Mouse (Mus musculus) adrenal gland (tissue): ENCODE measurements around the gene Hnrnpl.

ENCODE experiments used
- intact Hi-C: fragments of 180-260 bp; cut with DNase I; formaldehyde crosslinking; loops from one replicate; pipeline ENCODE4 v1.15.1; 2025

The Hnrnpl gene

GRCm38 (mm10) chr7:28811640-28812275 is 3.4 kb downstream of the Hnrnpl start:
- intact Hi-C loops = no loop called here

GRCm38 (mm10) chr7:28812436-28812835 is 4.1 kb downstream of the Hnrnpl start:
- intact Hi-C loops = no loop called here

- intact Hi-C loops = no loop called here
Measured at GRCm38 (mm10) chr7:28812949-28813348, 4.6 kb downstream of the Hnrnpl start.

DNA sequence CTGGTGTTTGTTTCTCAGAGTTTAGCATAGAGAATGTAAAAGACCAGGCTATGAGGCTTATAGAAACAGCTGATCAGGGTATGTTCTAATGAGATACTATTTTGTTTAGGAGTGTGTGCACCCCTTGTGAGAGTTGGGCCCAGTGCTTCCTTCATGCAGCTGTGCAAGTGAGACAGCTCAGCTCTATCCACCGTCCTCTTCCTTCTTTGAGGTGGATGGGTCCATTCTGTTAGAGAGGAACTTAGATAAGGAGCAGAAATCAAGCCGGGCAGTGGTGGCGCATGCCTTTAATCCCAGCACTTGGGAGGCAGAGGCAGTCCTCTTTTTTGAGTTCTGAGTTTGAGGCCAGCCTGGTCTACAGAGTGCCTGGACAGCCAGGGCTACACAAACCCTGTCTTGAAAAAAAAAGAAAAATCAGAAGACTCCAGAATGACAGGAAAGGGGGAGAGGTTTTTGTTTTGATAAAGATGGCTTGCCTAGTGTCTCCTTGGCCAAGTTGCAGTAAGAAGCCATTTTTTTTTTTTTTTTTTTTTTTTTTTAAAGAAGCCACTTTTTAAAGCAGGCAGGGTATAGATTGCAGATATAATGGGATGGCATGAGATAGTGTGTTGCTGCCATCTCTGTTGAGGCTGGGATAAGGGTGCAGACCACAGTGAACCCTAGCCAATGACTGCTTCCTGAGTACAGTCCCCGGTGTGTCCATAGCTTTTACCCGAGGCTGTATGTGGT is 6.1 kb downstream of the Hnrnpl start:
- intact Hi-C loops = no loop called here

DNA sequence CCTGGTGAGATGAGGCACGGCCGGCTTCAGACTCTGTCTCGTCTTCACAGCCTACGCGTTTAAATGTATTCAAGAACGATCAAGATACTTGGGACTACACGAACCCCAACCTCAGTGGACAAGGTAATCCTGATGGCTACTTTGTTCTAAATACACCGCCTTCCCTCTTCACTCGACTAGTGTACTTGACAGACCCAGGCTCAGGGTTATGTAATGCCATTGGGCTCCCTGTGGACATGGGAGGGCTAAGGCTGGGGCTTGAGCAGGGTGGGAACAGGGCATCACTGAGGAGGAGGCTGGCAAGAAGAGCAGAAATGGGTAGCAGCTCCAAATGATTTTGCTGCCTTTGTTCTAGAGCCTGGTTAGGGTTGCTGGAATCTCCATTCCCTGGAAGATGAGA is 6.9 kb downstream of the Hnrnpl start:
- intact Hi-C loops = no loop called here

GRCm38 (mm10) chr7:28816201-28816600 is 7.9 kb downstream of the Hnrnpl start:
- intact Hi-C loops = no loop called here

DNA sequence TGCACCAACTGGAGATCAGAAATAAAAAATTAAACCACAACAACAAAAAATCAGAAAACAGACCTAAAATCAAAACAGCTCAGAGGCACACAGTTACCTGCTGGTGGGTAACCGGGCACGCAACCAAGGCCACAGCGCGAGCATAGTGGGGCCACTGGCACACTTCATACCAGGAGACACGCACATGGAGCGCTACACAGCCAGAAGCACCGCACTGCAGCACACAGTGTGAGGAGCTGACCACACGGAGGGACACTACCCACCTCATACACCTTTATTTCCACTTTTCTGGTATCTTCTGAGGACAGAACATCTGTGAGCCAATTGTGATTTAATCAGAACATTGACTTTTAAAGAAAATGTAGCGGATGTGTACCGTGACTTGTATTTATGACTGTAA is 8.6 kb downstream of the Hnrnpl start:
- intact Hi-C loops = no loop called here

- intact Hi-C loops = no loop called here
Measured at GRCm38 (mm10) chr7:28817524-28817923, 9.2 kb downstream of the Hnrnpl start.

- intact Hi-C loops = no loop called here
Measured at GRCm38 (mm10) chr7:28817957-28818356, 9.6 kb downstream of the Hnrnpl start.

GRCm38 (mm10) chr7:28818436-28818835 is 10.1 kb downstream of the Hnrnpl start:
- intact Hi-C loops = no loop called here

DNA sequence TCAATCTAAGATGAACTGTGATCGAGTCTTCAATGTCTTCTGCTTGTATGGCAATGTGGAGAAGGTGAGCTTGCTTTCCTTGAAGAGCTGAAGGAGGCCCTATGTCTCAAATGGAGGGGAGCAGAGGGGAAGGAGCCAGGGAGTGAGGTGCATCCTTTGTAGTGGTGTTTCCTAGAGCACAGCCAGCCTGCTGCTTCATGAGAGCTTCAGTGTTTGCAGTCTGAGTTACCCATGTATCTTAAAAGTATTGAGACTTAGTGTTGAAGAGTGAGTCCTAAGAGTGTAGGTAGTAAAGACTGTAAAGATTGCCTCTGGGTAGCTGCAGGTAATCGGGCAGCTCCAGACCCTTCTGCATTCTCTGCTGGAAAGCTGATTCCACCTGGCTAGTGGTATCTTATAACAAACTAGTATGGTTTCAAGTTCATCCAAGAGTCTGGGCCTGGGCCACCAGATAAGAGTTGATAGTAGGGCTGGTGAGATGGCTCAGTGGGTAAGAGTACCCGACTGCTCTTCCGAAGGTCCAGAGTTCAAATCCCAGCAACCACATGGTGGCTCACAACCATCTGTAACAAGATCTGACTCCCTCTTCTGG is 10.6 kb downstream of the Hnrnpl start:
- intact Hi-C loops = no loop called here

GRCm38 (mm10) chr7:28819571-28819970 is 11.2 kb downstream of the Hnrnpl start:
- intact Hi-C loops = no loop called here

DNA sequence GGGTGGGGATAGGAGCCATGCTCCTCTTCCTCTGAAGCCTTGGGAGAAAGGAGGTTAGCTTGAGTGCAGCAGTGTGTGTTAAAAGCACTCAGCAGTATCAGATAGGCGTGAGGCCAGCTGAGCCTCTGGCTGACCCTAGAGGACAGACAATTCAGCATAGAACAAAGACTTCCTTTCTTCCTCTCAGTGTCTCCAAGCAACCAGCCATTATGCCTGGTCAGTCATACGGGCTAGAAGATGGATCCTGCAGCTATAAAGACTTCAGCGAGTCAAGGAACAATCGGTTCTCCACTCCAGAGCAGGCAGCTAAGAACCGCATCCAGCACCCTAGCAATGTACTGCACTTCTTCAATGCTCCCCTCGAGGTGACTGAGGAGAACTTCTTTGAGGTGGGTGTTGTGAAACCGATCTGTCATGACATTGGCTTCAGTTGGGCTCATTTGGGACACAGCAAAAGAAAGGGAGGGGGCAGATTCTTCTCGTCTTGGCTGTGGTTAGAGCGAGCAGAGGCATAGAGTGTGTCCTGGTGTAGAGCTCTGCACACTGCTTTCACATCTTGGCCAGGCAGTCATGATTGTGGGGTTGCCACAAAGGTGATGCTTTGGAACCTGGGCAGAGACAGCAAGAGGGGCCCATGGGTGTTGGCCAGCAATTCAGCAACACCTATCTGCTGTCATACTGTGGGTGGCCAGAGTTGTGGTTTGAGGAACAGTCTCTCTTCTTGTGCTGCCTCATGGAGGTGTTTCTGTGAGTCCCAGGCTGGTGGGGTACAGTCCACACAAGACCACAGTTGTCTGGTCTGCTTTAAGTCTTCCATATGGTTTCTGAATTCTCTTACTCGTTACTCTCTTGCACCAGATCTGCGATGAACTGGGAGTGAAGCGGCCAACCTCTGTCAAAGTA is 12.3 kb downstream of the Hnrnpl start:
- intact Hi-C loops = no loop called here

GRCm38 (mm10) chr7:28821261-28821831 is 13.0 kb downstream of the Hnrnpl start:
- intact Hi-C loops = no loop called here

DNA sequence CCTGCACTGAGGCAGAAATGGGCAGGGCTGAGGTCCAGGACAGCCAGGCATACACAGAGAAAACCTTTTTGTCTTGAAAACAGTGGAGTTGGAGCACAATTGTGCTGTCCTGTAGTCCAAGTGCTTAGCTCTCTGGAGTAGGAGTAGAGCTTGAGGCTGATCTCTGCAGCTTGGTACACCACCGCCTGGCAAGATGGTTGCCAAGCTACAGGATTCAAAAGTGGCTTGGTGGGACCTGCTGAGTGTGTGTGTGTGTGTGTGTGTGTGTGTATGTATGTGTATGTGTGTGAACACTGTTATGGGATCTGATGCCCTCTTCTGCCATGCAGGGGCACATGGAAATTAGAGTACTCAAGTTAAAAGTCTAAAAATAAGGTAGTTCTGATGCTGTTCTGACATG is 14.2 kb downstream of the Hnrnpl start:
- intact Hi-C loops = no loop called here

DNA sequence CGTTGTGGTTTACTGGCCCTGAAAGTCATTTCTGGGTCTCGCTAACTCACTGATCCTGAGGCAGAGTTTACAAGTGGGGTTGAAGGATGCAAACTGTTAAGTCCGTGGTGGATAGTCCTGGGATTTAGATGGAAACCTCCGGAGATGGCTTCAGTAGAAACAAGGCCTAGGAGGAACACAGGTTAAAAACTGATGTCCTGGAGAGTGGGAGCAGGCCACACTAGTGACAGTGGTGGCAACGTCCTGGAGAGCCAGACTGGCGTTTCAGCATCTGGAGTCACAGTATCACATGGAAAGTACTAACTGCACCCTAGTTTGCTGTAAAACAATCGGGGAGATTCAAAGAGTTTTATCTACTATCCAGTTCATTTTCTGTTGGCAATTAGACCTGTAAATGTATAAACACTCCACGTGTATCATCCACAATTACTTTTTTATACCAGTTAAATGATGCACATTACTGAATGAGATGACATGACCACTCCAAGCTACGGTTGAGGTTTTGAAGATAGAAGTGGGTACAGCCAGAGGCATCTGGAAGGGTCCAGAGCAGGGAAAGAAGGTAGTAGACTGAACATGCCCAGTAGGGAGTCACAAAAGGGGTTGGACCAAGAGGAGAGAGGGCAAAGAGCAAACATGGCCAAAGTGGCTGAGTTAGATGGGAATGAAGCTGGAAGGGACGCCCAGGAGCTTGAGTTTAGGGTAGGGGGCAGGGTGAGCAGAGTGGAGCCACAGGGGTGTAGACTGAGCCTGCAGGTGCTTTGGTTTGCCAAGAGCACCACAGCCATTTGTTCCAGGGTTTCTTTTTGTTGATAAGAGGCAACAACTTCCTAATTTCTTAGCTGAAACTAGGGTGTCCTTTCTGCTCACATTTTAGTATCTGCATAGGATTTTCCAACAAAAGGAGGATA is 14.9 kb downstream of the Hnrnpl start:
- intact Hi-C loops = no loop called here

- intact Hi-C loops = no loop called here
Measured at GRCm38 (mm10) chr7:28823932-28824331, 15.6 kb downstream of the Hnrnpl start.

GRCm38 (mm10) chr7:28824941-28825685 is 16.8 kb downstream of the Hnrnpl start, which contains the start of gene Ech1:
Ech1 (plus strand) TSS chr7:28825217.
- intact Hi-C loops = no loop called here

- intact Hi-C loops = no loop called here
Measured at GRCm38 (mm10) chr7:28825686-28826401, 17.5 kb downstream of the Hnrnpl start.
